Mouse (Mus musculus) lung, embryonic 16.5 days (tissue): ENCODE data around the gene Muc4. TPM values are rescaled to one million over a fixed set of nuclear protein-coding genes. Genes with fewer than 3 reads are reported as not detected.

Source experiments
- ATAC-seq: fragments of 200-750 bp; cut with Nextera tagmentation; 2 replicates; pipeline ENCODE4 v1.8.0; 2017; ENCODE audit warnings: low read depth, mild to moderate bottlenecking, moderate library complexity
- H3K27ac ChIP-seq: fragments of 300-500 bp; sonication (generic); 2 replicates; pipeline ENCODE4 v1.5.1; 2014; ENCODE audit warnings: mild to moderate bottlenecking, control low read depth, low read length
- H3K27me3 ChIP-seq: fragments of 300-500 bp; sonication (generic); 2 replicates; pipeline ENCODE4 v1.6.1; 2014; ENCODE audit warnings: low read depth, low read length, mixed read lengths; ENCODE audit not compliant: control insufficient read depth, insufficient read depth
- H3K36me3 ChIP-seq: fragments of 300-500 bp; sonication (generic); 2 replicates; pipeline ENCODE4 v1.6.1; 2014; ENCODE audit warnings: low read length; ENCODE audit not compliant: control insufficient read depth, insufficient read depth
- H3K4me1 ChIP-seq: fragments of 300-500 bp; sonication (generic); replicated peaks from 2 replicates; pipeline ENCODE4 v1.6.1; 2014; ENCODE audit warnings: low read length, mixed read lengths; ENCODE audit not compliant: control insufficient read depth, insufficient read depth
- H3K4me2 ChIP-seq: fragments of 300-500 bp; sonication (generic); 2 replicates; pipeline ENCODE4 v1.6.1; 2014; ENCODE audit warnings: low read depth, low read length, control low read depth
- H3K4me3 ChIP-seq: fragments of 300-500 bp; sonication (generic); 2 replicates; pipeline ENCODE4 v1.5.1; 2014; ENCODE audit warnings: mild to moderate bottlenecking, low read length, control low read depth
- H3K9ac ChIP-seq: fragments of 300-500 bp; sonication (generic); 2 replicates; pipeline ENCODE4 v1.6.1; 2014; ENCODE audit warnings: low read length, control low read depth
- H3K9me3 ChIP-seq: fragments of 300-500 bp; sonication (generic); 2 replicates; pipeline ENCODE4 v1.6.1; 2016; ENCODE audit warnings: low read length; ENCODE audit not compliant: control insufficient read depth
- WGBS: fragments of 180-500 bp; shearing (Covaris S2); extraction: QIAGEN DNeasy Blood & Tissue Kit; methylation state at CpG from one replicate; pipeline ENCODE4 v1.1.7; 2014; 5-methylcytosine and 5-hydroxymethylcytosine counted together
- polyA plus RNA-seq: library from polyadenylated mRNA; unstranded; fragments of >200 nt; fragmentation: Nextera tagmentation; extraction: Ambion mirVana; gene quantifications from 2 replicates; pipeline ENCODE4 v1.2.1, GENCODE M21; 2015

Muc4 gene
- polyA plus RNA-seq, 1 experiment from 2014 or later = 1.6 TPM

DNA sequence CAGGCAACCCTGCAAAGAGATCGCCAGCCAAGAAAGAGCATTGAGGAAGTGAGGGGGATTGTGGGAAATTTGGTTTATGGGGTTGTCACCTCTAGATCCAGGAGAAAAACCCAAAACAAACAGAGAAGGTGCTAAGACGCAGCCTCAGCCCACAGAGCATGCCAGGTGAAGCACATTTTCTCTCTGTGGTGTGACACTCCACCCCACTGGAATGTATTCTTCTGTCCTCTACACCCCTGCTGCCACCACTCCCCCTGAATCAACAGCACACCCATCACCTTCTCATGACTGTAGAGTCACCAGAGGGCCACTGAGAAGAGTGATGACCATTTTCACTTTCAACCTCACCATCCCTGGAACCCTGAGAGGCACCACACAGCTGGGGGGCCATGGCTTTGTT is 7.0 kb downstream of the Muc4 start:
- Histone ChIP-seq H3K9me3 (no peaks in the 10 kb centered on the region), H3K4me3 (no peak overlapping the region), H3K36me3 (no peaks in the 10 kb centered on the region), H3K9ac (no peak overlapping the region), H3K4me2 (no peak overlapping the region), H3K27ac (no peak overlapping the region), H3K4me1 (no peaks in the 10 kb centered on the region), H3K27me3 (no peaks in the 10 kb centered on the region)
- WGBS = 59% methylated on average over 2 of the region's 2 CpGs
- ATAC-seq = no peak

DNA sequence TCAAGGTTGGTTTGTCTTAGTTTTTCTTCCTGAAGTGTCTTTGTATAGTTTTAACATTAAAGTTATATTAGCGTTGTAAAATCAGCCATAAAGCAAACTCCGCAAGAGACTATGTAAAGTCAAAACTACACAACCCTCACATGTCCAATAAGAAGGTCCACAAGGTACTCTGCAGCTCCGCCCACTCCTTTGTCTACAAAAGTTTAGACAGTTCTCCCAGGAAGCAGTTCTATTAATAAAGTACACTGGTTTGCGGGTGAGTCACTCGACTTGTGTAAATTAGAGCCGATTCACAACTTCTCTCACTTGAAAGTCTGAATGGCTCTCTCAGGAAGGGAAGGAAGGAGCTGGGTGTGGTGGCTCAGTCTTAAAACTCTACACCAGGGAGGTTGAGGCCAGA is 10.2 kb downstream of the Muc4 start:
- ATAC-seq = peak; percentile 81

DNA sequence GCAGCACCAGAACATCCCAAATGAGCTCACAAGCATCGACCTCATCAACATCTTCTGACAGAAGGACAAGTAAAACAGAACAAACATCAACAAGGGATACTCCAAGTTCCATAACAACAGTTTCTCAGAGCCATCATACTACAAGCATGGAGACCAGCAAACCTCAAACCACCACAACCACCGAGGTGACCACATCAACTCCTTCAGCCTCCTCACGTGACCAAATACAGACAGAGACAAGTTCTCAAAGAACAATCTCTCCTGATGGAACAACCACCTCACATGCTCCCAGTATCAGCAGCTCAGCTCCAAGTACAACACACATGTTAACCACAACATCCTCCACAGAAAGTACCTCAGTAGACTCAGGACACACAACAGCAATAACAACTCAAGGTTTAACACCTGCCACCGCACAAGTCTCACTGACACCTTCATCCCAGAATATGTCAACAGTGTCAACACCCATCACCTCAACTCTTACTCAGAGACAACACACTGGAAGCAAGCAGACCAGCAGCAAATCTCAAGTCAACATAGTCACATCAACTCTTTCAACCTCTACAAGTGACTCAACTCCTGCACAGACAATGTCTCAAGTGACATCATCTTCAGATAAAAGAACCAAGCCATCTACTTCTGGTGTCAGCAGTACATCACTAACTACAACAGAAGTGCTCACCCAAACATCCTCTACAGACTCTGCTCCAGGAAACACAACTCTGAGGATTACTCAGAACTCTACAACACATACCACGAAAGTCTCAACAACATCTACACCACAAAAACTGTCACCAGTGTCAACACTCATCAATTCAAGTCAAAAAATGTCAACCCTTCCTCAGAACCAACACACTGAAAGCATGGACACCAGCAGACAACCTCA is 14.8 kb downstream of the Muc4 start:
- Histone ChIP-seq H3K9me3 (no peaks in the 10 kb centered on the region), H3K4me1 (no peaks in the 10 kb centered on the region), H3K27ac (no peak overlapping the region), H3K4me3 (no peak overlapping the region), H3K36me3 (no peaks in the 10 kb centered on the region), H3K9ac (no peak overlapping the region), H3K27me3 (no peaks in the 10 kb centered on the region), H3K4me2 (no peak overlapping the region)
- no peak for ATAC-seq
- 75% methylated on average over 5 of the region's 5 CpGs for WGBS

More for the DNA sequence above, 10.2 kb downstream of the Muc4 start:
- WGBS = 40% methylated on average over 6 of the region's 6 CpGs
- Histone ChIP-seq H3K27me3 (no peaks in the 10 kb centered on the region), H3K9me3 (no peaks in the 10 kb centered on the region), H3K36me3 (no peaks in the 10 kb centered on the region), H3K4me1 (no peaks in the 10 kb centered on the region), H3K9ac (no peak overlapping the region), H3K4me3 (no peak overlapping the region), H3K27ac (peak overlapping the region; percentile 35), H3K4me2 (no peak overlapping the region)

DNA sequence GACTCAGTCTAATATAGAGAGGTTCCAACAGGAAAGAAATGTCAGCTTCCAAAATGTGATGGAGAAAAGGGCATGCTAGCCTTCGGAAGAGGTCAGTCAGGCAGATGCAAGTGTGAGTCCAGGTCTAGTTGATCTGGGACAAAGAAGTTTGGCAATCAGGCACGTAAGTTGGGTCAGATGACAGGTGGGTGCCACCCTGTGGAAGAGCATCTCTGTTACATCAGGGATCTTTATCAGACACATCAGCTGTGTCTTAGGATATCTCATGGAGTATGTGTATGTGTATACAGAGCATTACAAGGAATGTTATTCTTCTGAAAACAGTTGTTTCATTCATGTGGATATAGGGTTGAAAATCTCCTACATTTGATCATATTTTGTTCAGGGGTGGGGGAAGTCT is 28.9 kb downstream of the Muc4 start:
- no peak overlapping the region for H3K4me3 ChIP-seq
- H3K9ac ChIP-seq = no peak overlapping the region
- H3K27ac ChIP-seq = no peak overlapping the region
- 72% methylated on average over 2 of the region's 2 CpGs for WGBS
- H3K4me2 ChIP-seq = no peak overlapping the region
- no peaks in the 10 kb centered on the region for H3K9me3 ChIP-seq
- ATAC-seq = no peak
- no peaks in the 10 kb centered on the region for H3K27me3 ChIP-seq
- no peaks in the 10 kb centered on the region for H3K4me1 ChIP-seq
- no peaks in the 10 kb centered on the region for H3K36me3 ChIP-seq

DNA sequence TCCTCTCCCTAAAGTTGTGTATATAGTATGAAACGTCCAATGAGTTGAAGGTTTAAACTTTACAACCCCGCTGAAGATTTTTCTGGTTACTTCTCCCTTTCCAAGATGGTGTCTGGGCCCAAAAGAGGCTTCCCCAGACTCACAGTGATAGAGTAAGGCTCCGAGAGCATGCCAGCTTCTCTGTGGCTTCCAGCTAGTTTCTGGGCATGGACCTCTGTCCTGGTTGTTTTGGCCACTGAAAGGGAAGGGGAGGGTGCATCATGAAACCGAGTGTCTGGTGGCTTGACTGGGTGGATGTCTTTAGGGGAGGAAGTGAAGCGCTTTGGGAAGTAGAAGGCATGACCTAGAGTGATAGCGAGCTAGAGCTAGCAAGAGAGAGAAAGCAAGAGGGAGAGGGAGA is 29.3 kb downstream of the Muc4 start:
- 65% methylated on average over 6 of the region's 6 CpGs for WGBS
- H3K27ac ChIP-seq = no peak overlapping the region
- H3K36me3 ChIP-seq = no peaks in the 10 kb centered on the region
- no peaks in the 10 kb centered on the region for H3K9me3 ChIP-seq
- no peak for ATAC-seq
- no peak overlapping the region for H3K4me2 ChIP-seq
- no peaks in the 10 kb centered on the region for H3K4me1 ChIP-seq
- no peak overlapping the region for H3K4me3 ChIP-seq
- no peak overlapping the region for H3K9ac ChIP-seq
- no peaks in the 10 kb centered on the region for H3K27me3 ChIP-seq

DNA sequence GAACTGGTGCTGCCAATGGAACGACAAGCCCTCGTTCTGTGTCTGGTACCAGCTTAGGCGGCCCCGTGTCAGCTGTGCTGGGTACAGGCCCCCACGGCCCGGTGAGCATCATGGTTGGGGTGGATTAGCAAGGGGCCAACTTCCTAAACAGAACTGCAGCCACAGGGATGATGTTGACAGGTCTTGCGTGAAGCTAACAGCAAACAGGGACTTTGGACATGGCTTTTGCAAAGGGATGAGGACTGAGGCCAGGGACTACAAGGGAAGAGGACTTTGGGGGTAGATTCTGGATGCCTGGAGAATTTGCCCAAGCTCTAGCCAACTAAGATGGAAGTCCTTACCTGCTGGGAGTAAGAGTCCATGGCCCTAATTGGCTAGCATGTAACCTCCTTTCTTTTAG is 31.2 kb downstream of the Muc4 start:
- no peaks in the 10 kb centered on the region for H3K4me1 ChIP-seq
- no peak overlapping the region for H3K27ac ChIP-seq
- no peaks in the 10 kb centered on the region for H3K9me3 ChIP-seq
- no peak for ATAC-seq
- H3K4me3 ChIP-seq = no peak overlapping the region
- no peaks in the 10 kb centered on the region for H3K36me3 ChIP-seq
- no peak overlapping the region for H3K9ac ChIP-seq
- 90% methylated on average over 7 of the region's 7 CpGs for WGBS
- H3K4me2 ChIP-seq = no peak overlapping the region
- H3K27me3 ChIP-seq = no peaks in the 10 kb centered on the region

DNA sequence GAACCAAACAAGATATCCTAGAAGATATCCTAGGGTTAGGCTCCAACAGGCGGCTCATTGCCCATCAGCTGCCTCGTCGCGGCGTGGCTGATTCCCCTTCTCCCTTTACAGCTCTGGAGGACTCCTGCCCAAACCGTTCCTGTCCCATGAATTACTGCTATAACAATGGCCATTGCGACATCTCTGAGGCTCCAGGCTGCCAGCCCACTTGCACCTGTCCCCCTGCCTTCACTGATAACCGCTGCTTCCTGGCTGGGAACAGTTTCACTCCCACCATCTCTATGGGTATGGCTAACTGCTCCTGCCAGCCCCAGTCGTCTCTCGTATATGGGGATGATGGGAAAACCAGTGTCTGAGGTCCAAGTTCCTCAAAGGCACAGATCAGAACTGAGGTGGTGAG is 41.0 kb downstream of the Muc4 start:
- ATAC-seq = no peak
- H3K4me2 ChIP-seq = no peak overlapping the region
- no peaks in the 10 kb centered on the region for H3K36me3 ChIP-seq
- 70% methylated on average over 10 of the region's 10 CpGs for WGBS
- H3K9me3 ChIP-seq = no peaks in the 10 kb centered on the region
- no peak overlapping the region for H3K9ac ChIP-seq
- H3K27me3 ChIP-seq = no peaks in the 10 kb centered on the region
- H3K27ac ChIP-seq = no peak overlapping the region
- H3K4me1 ChIP-seq = no peaks in the 10 kb centered on the region
- H3K4me3 ChIP-seq = no peak overlapping the region

DNA sequence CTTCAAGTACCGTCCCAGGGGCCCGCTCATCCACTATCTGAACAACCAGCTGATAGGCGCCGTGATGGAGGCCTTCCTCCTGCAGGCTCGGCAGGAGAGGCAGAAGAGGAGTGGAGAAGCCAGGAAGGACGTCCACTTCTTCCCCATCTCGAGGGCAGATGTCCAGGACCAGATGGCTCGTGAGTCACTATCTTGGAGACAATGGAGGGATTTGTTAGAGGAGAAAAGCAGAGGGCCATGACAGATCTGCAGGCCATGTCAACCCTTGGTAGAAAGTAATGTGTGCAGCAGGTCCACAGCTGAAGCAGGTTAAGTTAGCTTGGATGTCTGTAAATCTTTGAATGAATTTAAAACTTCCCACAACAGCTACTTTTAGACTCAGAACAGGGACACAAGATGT is 43.3 kb downstream of the Muc4 start:
- ATAC-seq = no peak

DNA sequence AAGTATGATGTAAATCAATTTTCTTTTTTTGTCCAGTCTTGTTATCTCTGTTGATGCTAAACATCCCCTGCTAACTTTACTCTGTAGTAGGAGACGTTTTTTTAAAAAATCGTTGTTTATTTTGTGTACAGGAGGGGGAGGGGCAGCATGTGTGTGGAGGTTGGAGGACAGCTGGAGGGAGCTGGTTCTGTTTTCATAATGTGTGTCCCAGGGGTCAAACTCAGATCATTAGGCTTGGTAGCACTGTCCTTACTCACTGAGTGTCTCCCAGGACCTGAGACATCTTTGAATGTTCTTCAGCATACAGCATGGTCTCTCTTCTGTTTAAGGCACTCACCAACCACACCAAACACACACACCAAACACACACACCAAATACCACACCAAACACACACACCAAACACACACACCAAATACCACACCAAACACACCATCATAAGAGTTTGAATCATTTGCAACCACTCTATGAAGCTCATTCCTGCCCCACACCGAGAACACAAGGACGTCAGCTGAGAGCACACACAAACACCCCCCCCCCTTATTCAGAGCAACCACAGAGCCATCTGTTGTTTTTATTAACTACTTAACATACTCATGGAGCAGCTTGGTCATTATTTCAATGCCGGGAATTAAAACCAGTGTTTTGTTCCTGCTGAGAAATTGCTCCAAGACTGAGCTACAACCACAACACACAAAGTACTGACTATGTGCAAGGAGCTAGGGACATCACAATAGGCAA is 47.8 kb downstream of the Muc4 start:
- Histone ChIP-seq H3K27ac (no peak overlapping the region), H3K4me1 (no peaks in the 10 kb centered on the region), H3K9ac (no peak overlapping the region), H3K27me3 (no peaks in the 10 kb centered on the region), H3K4me3 (no peak overlapping the region), H3K4me2 (no peak overlapping the region), H3K9me3 (0 out of 2 replicates have a peak, but pooled peaks cover under 1% of the 10 kb centered on the region), H3K36me3 (no peaks in the 10 kb centered on the region)
- 38% methylated on average over 5 of the region's 5 CpGs for WGBS
- ATAC-seq = peak; percentile 64

More for the DNA sequence above, 43.3 kb downstream of the Muc4 start:
- Histone ChIP-seq H3K9me3 (no peaks in the 10 kb centered on the region), H3K4me2 (no peak overlapping the region), H3K9ac (no peak overlapping the region), H3K27ac (no peak overlapping the region), H3K27me3 (no peaks in the 10 kb centered on the region), H3K4me1 (no peaks in the 10 kb centered on the region), H3K36me3 (no peaks in the 10 kb centered on the region), H3K4me3 (no peak overlapping the region)
- WGBS = 40% methylated on average over 8 of the region's 8 CpGs
